Mouse (Mus musculus): ENCODE measurements around the gene Camkmt. TPM values are rescaled to one million over a fixed set of nuclear protein-coding genes. Genes with fewer than 3 reads are reported as not detected.

The Camkmt gene
- polyA plus RNA-seq, 1 experiment from 2014 or later, result 6.6 TPM

- no peak for DNase-seq (ENCODE audit: low spot score)
Measured at GRCm38 (mm10) chr17:85291154-85291553, 200.8 kb downstream of the Camkmt start.

GRCm38 (mm10) chr17:85291601-85292000, 201.2 kb downstream of the Camkmt start:
- no peak for DNase-seq (ENCODE audit: low spot score)

DNA sequence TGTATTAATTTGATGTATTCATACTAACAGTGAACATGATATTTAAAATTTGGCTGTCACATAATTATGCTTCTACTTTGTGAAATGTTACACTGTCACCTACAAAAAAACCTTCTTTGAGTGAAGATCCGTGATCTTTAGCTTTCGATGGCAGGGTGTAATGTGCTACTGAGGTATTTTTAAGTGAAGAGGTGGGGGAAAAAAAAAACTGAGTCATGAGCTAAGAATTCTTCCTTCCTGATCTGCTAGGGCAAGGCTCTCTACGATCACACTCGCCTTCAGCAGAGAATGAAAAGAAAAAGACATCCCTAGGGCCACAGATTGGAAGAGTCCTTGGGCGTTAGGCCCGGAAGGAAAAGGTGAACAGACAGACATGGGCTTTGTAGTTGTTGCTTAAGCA, 201.9 kb downstream of the Camkmt start:
- DNase-seq (ENCODE audit: low spot score), result no peak

- no peak for DNase-seq (ENCODE audit: low spot score)
Measured at GRCm38 (mm10) chr17:85303686-85304085, 213.3 kb downstream of the Camkmt start.

GRCm38 (mm10) chr17:85308566-85308965, 218.2 kb downstream of the Camkmt start:
- no peak for DNase-seq (ENCODE audit: low spot score)

DNA sequence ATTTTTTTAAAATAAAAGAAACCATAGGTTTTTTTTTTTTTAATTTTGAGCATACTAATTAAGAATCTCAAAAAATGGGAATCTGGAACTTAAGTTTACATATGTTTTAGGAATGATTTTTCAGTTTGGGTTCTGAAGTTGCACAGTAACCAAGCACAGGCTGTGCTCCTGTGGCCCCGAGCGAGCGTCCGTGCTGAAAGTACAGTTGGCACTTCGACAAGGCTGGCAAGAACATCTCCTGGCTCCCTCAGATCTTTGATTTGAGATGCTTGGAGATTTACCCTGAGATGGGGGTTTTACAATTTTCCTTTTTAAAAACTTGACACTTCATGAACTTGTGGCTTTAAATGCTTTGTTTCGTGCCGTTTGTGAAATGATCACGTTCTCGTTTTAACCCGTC, 218.7 kb downstream of the Camkmt start:
- no peak for DNase-seq (ENCODE audit: low spot score)

GRCm38 (mm10) chr17:85311348-85311747, 221.0 kb downstream of the Camkmt start:
- no peak for DNase-seq (ENCODE audit: low spot score)

- no peak for DNase-seq (ENCODE audit: low spot score)
Measured at GRCm38 (mm10) chr17:85318401-85318800, 228.0 kb downstream of the Camkmt start.

DNA sequence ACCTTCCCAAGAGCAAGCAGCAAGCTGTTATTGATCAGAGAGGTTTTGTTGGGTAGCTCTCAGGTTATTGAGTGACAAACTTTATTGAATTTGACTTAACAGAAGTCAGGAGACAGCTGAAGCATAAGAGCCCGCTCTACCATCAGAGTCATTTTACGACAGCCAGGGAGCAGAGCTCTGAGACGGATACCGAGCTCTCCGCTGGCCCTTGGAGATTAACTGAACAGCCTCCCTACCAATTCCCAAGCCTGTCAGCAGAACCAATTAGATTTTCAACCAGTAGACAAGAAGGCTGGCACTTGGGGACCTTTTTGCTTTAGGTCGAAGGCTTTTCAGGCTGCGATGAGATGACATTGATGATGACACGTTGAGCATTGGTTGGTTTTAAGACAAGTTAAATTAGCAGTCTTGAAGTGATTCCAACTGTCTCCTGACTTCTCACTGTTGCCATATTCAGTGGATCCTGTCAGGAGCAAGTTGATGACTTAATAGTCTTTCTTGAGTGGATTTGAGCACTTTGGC, 229.5 kb downstream of the Camkmt start:
- DNase-seq (ENCODE audit: low spot score), result no peak

DNA sequence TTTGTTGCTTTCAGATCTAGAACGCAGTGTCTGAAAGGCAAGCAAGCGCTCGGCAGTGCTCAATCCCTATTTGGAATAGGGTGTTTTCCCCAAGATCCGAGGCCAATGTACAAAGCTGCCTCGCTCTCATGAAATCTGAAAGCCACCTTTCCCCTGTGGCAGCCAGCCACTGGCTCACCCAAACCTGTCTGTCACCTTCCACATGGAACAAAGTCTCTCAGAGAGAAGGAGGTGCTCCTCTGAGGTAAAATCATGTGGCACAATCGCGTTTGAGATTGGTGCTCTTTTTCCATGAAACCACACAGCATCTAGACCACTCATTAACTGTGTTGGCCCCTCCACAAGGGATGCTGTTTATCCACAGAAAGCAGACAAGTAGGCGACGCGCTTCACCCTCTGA, 238.5 kb downstream of the Camkmt start:
- DNase-seq (ENCODE audit: low spot score), result no peak

GRCm38 (mm10) chr17:85335464-85335863, 245.1 kb downstream of the Camkmt start:
- no peak for DNase-seq (ENCODE audit: low spot score)

- DNase-seq (ENCODE audit: low spot score), result no peak
Measured at GRCm38 (mm10) chr17:85337666-85338065, 247.3 kb downstream of the Camkmt start.

DNA sequence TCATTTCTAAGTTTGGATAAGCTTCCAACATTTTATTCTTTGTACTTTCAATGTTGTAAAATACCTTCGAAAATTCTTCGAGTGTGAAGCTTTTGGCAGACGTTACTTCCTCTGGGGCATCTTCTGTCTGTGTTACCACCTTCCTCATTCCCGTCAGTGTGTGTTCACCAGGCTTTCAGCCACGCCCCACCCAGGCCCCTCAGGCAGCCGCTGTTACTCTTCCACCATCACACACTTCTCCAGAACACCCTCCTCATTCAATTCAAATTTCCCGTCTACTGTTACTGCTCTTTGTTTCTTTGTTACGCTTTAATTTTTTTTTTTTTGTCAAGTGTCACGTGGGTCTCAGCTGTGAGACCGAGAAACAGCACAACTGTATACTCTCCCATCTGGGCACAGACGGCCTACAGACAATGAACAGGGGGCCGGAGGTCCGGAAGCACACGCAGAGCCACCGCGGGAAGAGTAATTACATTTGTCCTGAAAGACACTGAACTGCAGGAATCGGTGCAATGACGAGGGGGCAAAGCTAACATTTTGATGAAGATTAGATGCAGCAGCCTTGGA, 250.9 kb downstream of the Camkmt start:
- DNase-seq (ENCODE audit: low spot score), result no peak

GRCm38 (mm10) chr17:85342471-85342870, 252.1 kb downstream of the Camkmt start:
- DNase-seq (ENCODE audit: low spot score), result no peak

- no peak for DNase-seq (ENCODE audit: low spot score)
Measured at GRCm38 (mm10) chr17:85343435-85343834, 253.1 kb downstream of the Camkmt start.

- no peak for DNase-seq (ENCODE audit: low spot score)
Measured at GRCm38 (mm10) chr17:85346701-85347100, 256.3 kb downstream of the Camkmt start.

DNA sequence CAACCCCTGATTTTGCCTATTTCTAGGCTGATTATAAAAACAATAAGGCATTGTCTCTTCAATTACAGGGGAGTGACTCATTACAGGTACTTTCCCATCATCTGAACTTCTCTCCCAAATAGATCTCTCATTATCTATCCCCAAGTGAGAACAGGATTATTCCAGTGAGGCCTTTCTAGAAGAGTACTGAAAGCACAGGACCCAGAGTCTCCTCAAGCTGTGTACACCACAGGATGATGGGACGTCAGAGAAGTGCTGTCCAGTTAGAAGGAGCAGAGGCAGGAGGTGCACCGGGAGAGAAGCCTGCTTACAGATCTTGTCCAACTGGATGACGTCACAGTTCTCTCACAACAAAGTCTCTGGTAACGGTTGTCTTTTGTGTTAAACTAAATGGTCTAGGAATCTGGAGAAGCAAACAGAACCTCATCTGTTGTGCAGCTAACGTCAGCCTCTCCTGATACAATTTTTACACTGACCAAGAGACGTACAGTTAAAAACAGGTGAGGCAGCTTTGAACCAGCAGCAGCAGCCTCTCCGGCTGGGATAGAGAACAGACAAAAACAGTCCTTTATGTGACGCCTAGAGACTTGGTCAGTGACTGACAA, 259.1 kb downstream of the Camkmt start:
- DNase-seq (ENCODE audit: low spot score), result no peak

- no peak for DNase-seq (ENCODE audit: low spot score)
Measured at GRCm38 (mm10) chr17:85351301-85351700, 260.9 kb downstream of the Camkmt start.

DNA sequence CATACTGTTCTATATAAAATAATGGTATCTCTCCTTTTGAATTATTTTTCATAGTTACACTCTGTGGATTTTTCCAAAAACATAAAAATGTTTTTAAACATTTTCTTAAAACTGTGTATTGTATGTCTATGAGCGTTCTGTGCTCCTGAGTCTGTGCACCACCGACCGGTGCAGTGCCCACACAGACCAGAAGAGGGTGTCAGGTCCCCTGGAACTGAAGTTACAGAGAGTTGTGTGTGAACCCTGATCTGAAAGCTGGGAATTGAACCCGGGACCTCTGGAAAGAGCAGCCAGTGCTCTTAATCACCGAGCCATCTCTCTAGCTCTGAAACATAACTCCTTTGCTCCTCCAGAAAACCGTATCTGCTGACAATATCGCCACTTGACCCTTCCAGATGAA, 262.4 kb downstream of the Camkmt start:
- DNase-seq (ENCODE audit: low spot score), result no peak

GRCm38 (mm10) chr17:85353191-85353590, 262.8 kb downstream of the Camkmt start:
- DNase-seq (ENCODE audit: low spot score), result no peak

DNA sequence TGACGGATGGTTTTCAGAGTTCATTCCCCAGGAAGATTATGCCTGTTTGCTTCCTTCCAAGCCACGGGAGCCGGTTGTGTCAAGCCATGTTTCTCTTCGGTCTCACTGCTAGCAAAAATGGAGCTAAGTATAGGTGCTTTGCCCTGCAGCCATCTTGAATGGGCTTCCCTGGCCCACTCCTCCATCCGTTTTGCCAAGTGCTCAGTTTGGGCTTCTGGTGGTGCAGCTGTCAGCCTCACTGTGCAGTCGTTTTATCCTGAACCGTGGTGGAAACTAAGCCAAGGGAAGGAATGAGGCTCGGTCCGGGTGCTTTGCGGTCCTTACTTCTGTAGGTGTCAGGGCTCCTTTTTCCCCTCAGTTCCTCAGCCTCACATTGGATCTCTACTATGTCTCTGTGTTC, 263.3 kb downstream of the Camkmt start:
- no peak for DNase-seq (ENCODE audit: low spot score)

GRCm38 (mm10) chr17:85355356-85355755, 265.0 kb downstream of the Camkmt start:
- DNase-seq (ENCODE audit: low spot score), result no peak

GRCm38 (mm10) chr17:85361006-85361405, 270.7 kb downstream of the Camkmt start:
- DNase-seq (ENCODE audit: low spot score), result no peak

Data from thymus, postnatal 0 days (tissue).